Mouse (Mus musculus) hematopoietic stem cell, adult 5-6 weeks (primary cell): ENCODE results near the gene Wfdc10. TPM values are rescaled to one million over a fixed set of nuclear protein-coding genes. Genes with fewer than 3 reads are reported as not detected.

ENCODE experiments used
- ATAC-seq, 2 experiments: fragments of 125-278 bp in 1 of 2; replicated peaks in 1 of 2; 2 replicates each; pipeline ENCODE4 v1.8.0; 2016 to 2017; ENCODE audit warnings: inconsistent platforms in 2 of 2, mild to moderate bottlenecking in 2 of 2, moderate number of reproducible peaks in 2 of 2, low read depth in 1 of 2, moderate TSS enrichment in 1 of 2; ENCODE audit not compliant: low FRiP score in 2 of 2, poor library complexity in 2 of 2, severe bottlenecking in 2 of 2, insufficient read depth in 1 of 2, low TSS enrichment in 1 of 2
- total RNA-seq: library from RNA; stranded (forward); fragments of 172-1452, 232-1000 nt; gene quantifications from 2 replicates; pipeline ENCODE4 v1.2.3, GENCODE M21; 2017

The Wfdc10 gene
- total RNA-seq, 1 experiment from 2014 or later = not detected

GRCm38 (mm10) chr2:164678848-164679625 is 23.2 kb downstream of the Wfdc10 start:
- peak; percentile 77 to 79 for ATAC-seq

GRCm38 (mm10) chr2:164679906-164680305 is 24.1 kb downstream of the Wfdc10 start:
- ATAC-seq = peak; percentile 70 to 76

- no peak for ATAC-seq
These were observed 29.0 kb downstream of the Wfdc10 start, which contains the start of gene Wfdc13 for GRCm38 (mm10) chr2:164684807-164685206. Wfdc13 (plus strand) TSS chr2:164685107.

- ATAC-seq = no peak
These were observed 42.4 kb downstream of the Wfdc10 start, which contains the start of gene Spint4 for GRCm38 (mm10) chr2:164698201-164698600. Spint4 (plus strand) TSS chr2:164698501.

DNA sequence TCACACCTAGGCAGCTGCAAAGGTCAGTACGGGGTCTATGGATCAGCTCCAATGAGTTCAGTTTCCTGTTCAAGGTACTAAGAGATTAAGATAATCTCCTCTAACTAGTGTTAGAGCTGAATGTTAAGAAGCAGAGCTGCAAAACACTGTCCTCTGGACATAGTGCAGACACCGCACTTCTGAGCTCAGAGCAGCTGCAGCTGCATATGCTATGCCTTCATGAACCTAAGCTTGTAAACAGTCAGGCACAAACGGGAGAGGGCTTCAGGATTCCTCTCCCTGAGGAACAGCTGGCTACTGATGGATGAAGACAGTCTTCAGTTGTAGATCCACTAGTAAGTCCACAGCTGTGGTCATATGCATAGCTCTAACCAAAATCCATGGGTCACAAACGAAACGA is 45.1 kb downstream of the Wfdc10 start:
- ATAC-seq = no peak

- ATAC-seq = no peak
These were observed 45.9 kb downstream of the Wfdc10 start for GRCm38 (mm10) chr2:164701761-164702160.

- ATAC-seq = no peak
These were observed 48.4 kb downstream of the Wfdc10 start for GRCm38 (mm10) chr2:164704235-164704634.

GRCm38 (mm10) chr2:164705328-164705727 is 49.5 kb downstream of the Wfdc10 start:
- ATAC-seq = no peak

DNA sequence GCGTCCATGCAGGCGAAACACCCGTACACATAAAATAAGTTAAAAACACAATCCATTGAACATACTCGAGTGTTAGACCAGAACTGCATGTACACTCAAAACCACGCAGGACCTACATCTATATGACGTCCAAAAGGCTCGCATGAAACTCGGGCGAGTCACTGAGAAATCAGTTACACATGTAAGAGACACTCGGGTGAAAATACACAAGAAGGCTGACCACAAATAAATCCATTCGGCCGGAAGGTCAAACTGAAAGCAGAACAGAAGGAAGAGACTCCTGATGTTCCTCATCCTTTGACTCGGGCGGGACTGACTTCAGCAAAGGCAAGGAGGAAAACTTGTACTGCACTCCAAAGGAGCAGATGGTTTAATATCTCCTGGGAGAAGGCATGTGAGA is 50.1 kb downstream of the Wfdc10 start:
- no peak for ATAC-seq

Other genes starting within 250 kb of the Wfdc10 start
- 11.6 and 17.7 TPM in 2 replicates for gene Sdc4, start 212.2 kb upstream of the Wfdc10 start, total RNA-seq
- gene Sys1, start 199.1 kb upstream of the Wfdc10 start, total RNA-seq = 17.0 and 20.7 TPM in 2 replicates
- 1.7 TPM in 1 of 2 replicates, not detected in the other for gene Gm20458, start 195.1 kb upstream of the Wfdc10 start, total RNA-seq
- not detected in 2 replicates for gene Trp53tg5, start 182.3 kb upstream of the Wfdc10 start, total RNA-seq
- gene Dbndd2, start 169.9 kb upstream of the Wfdc10 start, total RNA-seq = 1.6 TPM in 1 of 2 replicates, not detected in the other
- gene Pigt, start 158.5 kb upstream of the Wfdc10 start, total RNA-seq = 28.1 and 28.2 TPM in 2 replicates
- 7.5 and 11.6 TPM in 2 replicates for gene Wfdc2, start 93.6 kb upstream of the Wfdc10 start, total RNA-seq
- gene Spint3, start 82.6 kb upstream of the Wfdc10 start, total RNA-seq = not detected in 2 replicates
- not detected in 2 replicates for gene Wfdc6a, start 70.6 kb upstream of the Wfdc10 start, total RNA-seq
- not detected in 2 replicates for gene Eppin, start 62.5 kb upstream of the Wfdc10 start, total RNA-seq
- gene Wfdc6b, start 42.5 kb upstream of the Wfdc10 start, total RNA-seq = not detected in 2 replicates
- gene Wfdc8, start 42.4 kb upstream of the Wfdc10 start, total RNA-seq = not detected in 2 replicates
- not detected in 2 replicates for gene Wfdc16, start 17.2 kb upstream of the Wfdc10 start, total RNA-seq
- gene Wfdc9, start 537 bp downstream of the Wfdc10 start, total RNA-seq = not detected in 2 replicates
- not detected in 2 replicates for gene Wfdc11, start 18.0 kb downstream of the Wfdc10 start, total RNA-seq
- gene Wfdc13, start 29.1 kb downstream of the Wfdc10 start, total RNA-seq = not detected in 2 replicates
- not detected in 2 replicates for gene Spint4, start 42.5 kb downstream of the Wfdc10 start, total RNA-seq
- not detected in 2 replicates for gene Spint5, start 59.3 kb downstream of the Wfdc10 start, total RNA-seq
- gene Wfdc3, start 89.9 kb downstream of the Wfdc10 start, total RNA-seq = 1.6 and 1.9 TPM in 2 replicates
- gene Dnttip1, start 89.9 kb downstream of the Wfdc10 start, total RNA-seq = 22.9 and 31.3 TPM in 2 replicates
- gene Ube2c, start 113.9 kb downstream of the Wfdc10 start, total RNA-seq = 60.3 and 131 TPM in 2 replicates
- 1.6 TPM in 1 of 2 replicates, not detected in the other for gene Tnnc2, start 123.9 kb downstream of the Wfdc10 start, total RNA-seq
- 2.0 and 2.2 TPM in 2 replicates for gene Snx21, start 129.8 kb downstream of the Wfdc10 start, total RNA-seq
- gene Acot8, start 148.8 kb downstream of the Wfdc10 start, total RNA-seq = 7.5 and 28.1 TPM in 2 replicates
- gene Zswim3, start 149.1 kb downstream of the Wfdc10 start, total RNA-seq = 2.5 and 4.1 TPM in 2 replicates
- 1.9 and 2.4 TPM in 2 replicates for gene Zswim1, start 166.6 kb downstream of the Wfdc10 start, total RNA-seq
- gene Spata25, start 172.5 kb downstream of the Wfdc10 start, total RNA-seq = not detected in 2 replicates
- 53.0 and 74.2 TPM in 2 replicates for gene Ctsa, start 176.8 kb downstream of the Wfdc10 start, total RNA-seq
- 2.1 TPM in 1 of 2 replicates, not detected in the other for gene Neurl2, start 177.4 kb downstream of the Wfdc10 start, total RNA-seq
- 0.55 and 0.56 TPM in 2 replicates for gene Pltp, start 201.7 kb downstream of the Wfdc10 start, total RNA-seq
- 19.7 and 23.4 TPM in 2 replicates for gene Pcif1, start 223.3 kb downstream of the Wfdc10 start, total RNA-seq